Mouse (Mus musculus) layer of hippocampus, adult 9-10 months (tissue): ENCODE results near the gene Rgcc.

Source experiments
- DNase-seq: peaks from one replicate; pipeline ENCODE4 v3.0.0; 2022; ENCODE audit warnings: low spot score

Rgcc gene

DNA sequence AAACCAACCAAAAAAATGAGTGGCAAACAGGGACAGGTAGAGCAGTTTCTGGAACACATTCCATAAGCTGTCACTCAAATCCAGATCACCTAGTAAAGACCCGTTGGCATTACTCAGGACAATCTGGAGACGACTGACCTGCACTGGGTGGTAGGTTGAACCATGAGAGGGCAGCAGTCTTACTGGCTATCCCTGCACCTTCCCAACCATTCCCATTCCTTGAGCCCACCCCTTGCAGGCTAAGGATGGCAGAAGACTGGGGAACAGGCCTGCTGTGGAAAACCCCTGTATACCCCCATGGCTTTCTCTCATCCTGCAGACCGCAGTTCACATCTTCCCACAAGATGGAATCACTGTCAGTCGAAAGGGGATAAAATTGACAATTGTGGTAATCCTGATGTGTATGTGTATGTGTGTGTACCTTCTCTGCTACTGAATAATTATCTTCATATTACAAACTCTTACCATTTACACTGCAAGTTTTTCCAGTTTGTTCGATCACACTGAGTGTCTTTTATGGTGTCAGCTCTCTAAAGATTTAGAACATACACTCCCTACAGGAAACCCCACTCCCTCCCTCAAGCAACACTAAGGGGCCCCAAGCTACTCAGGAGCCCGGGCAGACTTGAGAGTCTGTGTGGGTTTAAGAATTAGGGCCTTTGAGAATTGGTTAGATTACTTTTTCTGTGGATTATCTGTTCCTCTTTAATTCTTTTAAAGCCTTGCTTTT is 59.6 kb downstream of the Rgcc start:
- no peak for DNase-seq

DNA sequence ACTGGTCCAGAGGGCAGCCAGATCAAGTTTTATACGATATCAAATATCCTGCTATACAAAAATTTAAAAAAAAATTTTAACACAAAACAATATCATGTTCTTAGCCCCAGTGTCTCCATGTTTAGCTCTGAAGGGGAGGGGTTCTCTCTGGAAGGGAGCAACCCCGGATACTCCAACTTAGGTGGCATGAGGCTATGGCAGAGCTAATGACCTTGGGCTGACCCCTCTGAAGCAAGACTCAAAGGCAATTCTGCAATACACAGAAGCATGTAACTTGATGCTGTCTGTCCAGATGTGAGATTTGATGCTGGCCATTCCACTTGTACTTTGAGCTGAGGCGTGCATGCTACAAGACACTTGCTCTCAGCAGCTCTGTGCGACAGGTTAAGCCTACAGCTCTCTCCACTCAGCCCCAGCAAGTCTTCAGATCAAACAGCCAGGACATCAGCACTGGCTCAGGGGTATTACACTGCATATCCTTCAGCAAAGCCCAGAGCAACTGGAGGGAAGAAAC is 60.3 kb downstream of the Rgcc start:
- DNase-seq: no peak

- no peak for DNase-seq
Observed at GRCm38 (mm10) chr14:79239402-79239801, 62.0 kb downstream of the Rgcc start.
